Comparison of ENCODE assay signal across 8 mouse cellular contexts in the genomic region with DNA sequence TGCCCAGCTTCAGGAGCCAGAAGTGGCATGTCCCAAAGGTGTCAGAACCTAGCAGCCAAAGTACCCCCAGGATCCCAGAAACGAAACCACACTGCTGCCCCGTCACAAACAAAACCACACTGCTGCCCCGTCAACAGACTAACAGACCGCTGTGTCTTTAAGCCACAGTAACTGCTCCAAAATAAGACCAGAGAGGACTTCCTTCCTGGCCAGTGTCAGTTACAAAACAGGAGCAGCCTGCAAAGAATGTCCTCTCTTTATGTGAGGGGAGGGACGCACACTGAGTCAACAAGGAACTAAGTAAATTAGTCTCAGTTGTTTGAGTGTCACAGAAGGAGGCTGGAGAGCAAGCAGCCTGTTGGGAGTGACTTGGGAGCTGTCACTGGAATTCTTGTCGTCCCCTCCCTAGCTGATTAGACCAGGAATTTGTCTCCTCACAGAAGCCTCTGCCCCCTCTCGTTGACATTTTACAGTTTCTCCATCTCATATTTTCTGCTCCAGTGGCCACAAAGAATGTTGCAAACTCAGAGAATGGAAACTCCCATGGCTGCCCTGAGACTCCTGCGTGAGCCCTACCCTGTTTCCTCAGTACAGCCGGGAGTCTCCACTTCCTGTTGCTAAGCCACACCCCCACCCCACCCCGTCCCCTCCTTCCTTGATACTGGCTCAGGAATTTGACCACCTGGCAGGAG. TPM values are rescaled to one million over a fixed set of nuclear protein-coding genes. Genes with fewer than 3 reads are reported as not detected.
DNase-seq lines count a peak whose midpoint lies in the region; ATAC-seq and TF ChIP-seq lines count a peak whose summit lies in the region.

No protein-coding gene starts in this region.

- no peak for TF ChIP-seq POLR2A in CH12.LX (IDR thresholded peaks at IDR 0.05; ENCODE audit: low read depth, low read length)
- TF ChIP-seq POLR2A in bone marrow, adult 2 months (IDR thresholded peaks at IDR 0.05; ENCODE audit: borderline replicate concordance, control insufficient read depth, low read depth, low read length) = no peak

- dilution Hi-C loops in CH12.LX (cut with MboI; ENCODE audit: extremely low pct_ligation_motif_present, extremely low pct_unique_long_range_greater_than_20kb, low sequenced_read_pairs) = no loop called here

- peaks cover 5% of the 10 kb centered on the region for H3K9me3 ChIP-seq in CH12.LX (replicated peaks; ENCODE audit: low read length)
- no peaks in the 10 kb centered on the region for H3K9me3 ChIP-seq in heart, embryonic 10.5 days
- no peaks in the 10 kb centered on the region for H3K9me3 ChIP-seq in lung, postnatal 0 days (ENCODE audit: low read length)

- no peak overlapping the region for H3K27ac ChIP-seq in CH12.LX (ENCODE audit: insufficient read depth, low read depth)
- H3K27ac ChIP-seq in bone marrow, adult 2 months (ENCODE audit: control insufficient read depth, insufficient read depth, low read depth, low read length, poor library complexity) = peak overlapping the region; percentile 57
- H3K27ac ChIP-seq in heart, embryonic 10.5 days = peak overlapping the region; percentile 81
- H3K27ac ChIP-seq in lung, postnatal 0 days (ENCODE audit: low read length) = peak overlapping the region; percentile 88

- H3K36me3 ChIP-seq in CH12.LX (replicated peaks in 1 of 2; ENCODE audit: control insufficient read depth in 1 of 2, insufficient read depth in 1 of 2, low read length in 1 of 2) = no peaks in the 10 kb centered on the region
- no peaks in the 10 kb centered on the region; the same call in 1 of the 2 replicates for H3K36me3 ChIP-seq in heart, embryonic 10.5 days
- H3K36me3 ChIP-seq in lung, postnatal 0 days (ENCODE audit: insufficient read depth, low read length) = no peaks in the 10 kb centered on the region
- no peaks in the 10 kb centered on the region for H3K36me3 ChIP-seq in splenic B cell, adult 2 months (ENCODE audit: control insufficient read depth, insufficient read depth, low read length, poor library complexity, severe bottlenecking)

- no peak for TF ChIP-seq RAD21 in CH12.LX (IDR thresholded peaks at IDR 0.05; ENCODE audit: low read depth, low read length)

- no peak for DNase-seq in CH12.LX (ENCODE audit: extremely low read depth)
- DNase-seq in heart, embryonic 10.5 days (ENCODE audit: low spot score) = no peak
- peak; percentile 69 for DNase-seq in kidney, adult 9 months
- peak; percentile 95 for DNase-seq in lung, postnatal 0 days (ENCODE audit: low spot score)
- peak; percentile 3 for DNase-seq in splenic B cell, adult 2 months (ENCODE audit: low read depth, low spot score)
- no peak for DNase-seq in cerebellum, adult 18-20 months
- no peak for DNase-seq in left cerebral cortex, postnatal 25 days (ENCODE audit: low spot score in 2 of 2)

- TF ChIP-seq EP300 in CH12.LX (IDR thresholded peaks at IDR 0.05; ENCODE audit: low read length) = no peak
- TF ChIP-seq EP300 in lung, postnatal 0 days (IDR thresholded peaks at IDR 0.05) = peak; percentile 99

- peak overlapping the region; percentile 29 for H3K4me2 ChIP-seq in CH12.LX (ENCODE audit: insufficient read depth, low read depth, poor library complexity, severe bottlenecking)
- peak overlapping the region; percentile 36 for H3K4me2 ChIP-seq in lung, postnatal 0 days (replicated peaks; ENCODE audit: low read depth, low read length)

- WGBS in bone marrow, adult 2 months = under 1% methylated on average over 10 of the region's 10 CpGs
- WGBS in heart, embryonic 10.5 days = 9% methylated on average over 10 of the region's 10 CpGs
- WGBS in lung, postnatal 0 days = 8% methylated on average over 10 of the region's 10 CpGs

- in situ Hi-C loops in CH12.LX (cut with MboI; ENCODE audit: low pct_ligation_motif_present, low pct_unique_long_range_greater_than_20kb, low sequenced_read_pairs) = no loop called here

- peak; percentile 96 for ATAC-seq in lung, postnatal 0 days

- H3K4me3 ChIP-seq in CH12.LX (replicated peaks in 1 of 3; ENCODE audit: low read depth in 2 of 3, low read length in 2 of 3, poor library complexity in 1 of 3) = no peak overlapping the region
- H3K4me3 ChIP-seq in bone marrow, adult 2 months (replicated peaks; ENCODE audit: control insufficient read depth, low read depth, low read length) = no peak overlapping the region
- H3K4me3 ChIP-seq in heart, embryonic 10.5 days = peak overlapping the region; percentile 52
- no peak overlapping the region for H3K4me3 ChIP-seq in lung, postnatal 0 days (ENCODE audit: low read depth, low read length)

- H3K4me1 ChIP-seq in CH12.LX (ENCODE audit: control insufficient read depth in 1 of 2, insufficient read depth in 2 of 2) = peaks cover 0 to 11% of the 10 kb centered on the region in 2 experiments; a peak in 2 of 4 replicates
- peaks cover 3% of the 10 kb centered on the region; the same call in 1 of the 2 replicates for H3K4me1 ChIP-seq in bone marrow, adult 2 months (ENCODE audit: control insufficient read depth, insufficient read depth, low read length)
- peaks cover 21% of the 10 kb centered on the region for H3K4me1 ChIP-seq in heart, embryonic 10.5 days
- peaks cover 10% of the 10 kb centered on the region for H3K4me1 ChIP-seq in lung, postnatal 0 days (ENCODE audit: insufficient read depth, low read depth, low read length)

- peaks cover 17% of the 10 kb centered on the region for H3K27me3 ChIP-seq in CH12.LX (replicated peaks)
- H3K27me3 ChIP-seq in heart, embryonic 10.5 days (ENCODE audit: insufficient read depth, poor library complexity, severe bottlenecking) = peaks cover 8% of the 10 kb centered on the region; the same call in 1 of the 2 replicates
- no peaks in the 10 kb centered on the region for H3K27me3 ChIP-seq in lung, postnatal 0 days (replicated peaks; ENCODE audit: insufficient read depth, low read length)
- H3K27me3 ChIP-seq in splenic B cell, adult 2 months (ENCODE audit: control insufficient read depth, insufficient read depth, low read length, poor library complexity, severe bottlenecking) = no peaks in the 10 kb centered on the region

- no peaks in the 10 kb centered on the region for H3K79me2 ChIP-seq in CH12.LX (replicated peaks; ENCODE audit: control insufficient read depth, extremely low read depth, insufficient read depth, poor library complexity, severe bottlenecking)

- TF ChIP-seq CTCF in CH12.LX (conservative IDR thresholded peaks at IDR 0.05 in 1 of 2, IDR thresholded peaks at IDR 0.05 in 1 of 2; ENCODE audit: low read depth in 2 of 2, low read length in 2 of 2) = no peak
- TF ChIP-seq CTCF in bone marrow, adult 2 months (IDR thresholded peaks at IDR 0.05; ENCODE audit: control insufficient read depth, insufficient read depth, low read length) = no peak; the same call in 1 of the 2 replicates
- peak; percentile 32 for TF ChIP-seq CTCF in lung, postnatal 0 days (IDR thresholded peaks at IDR 0.05)

- intact Hi-C loops in left cerebral cortex, postnatal 25 days (cut with DNase I) = no loop called here

- no peak overlapping the region for H3K9ac ChIP-seq in CH12.LX (ENCODE audit: insufficient read depth, low read depth)
- H3K9ac ChIP-seq in lung, postnatal 0 days (replicated peaks; ENCODE audit: low read depth) = no peak overlapping the region

TF ChIP-seq in CH12.LX, 34 proteins besides CTCF, POLR2A, EP300 and RAD21:
- TF ChIP-seq CHD2 (IDR thresholded peaks at IDR 0.05; ENCODE audit: low read length) (no peak), ZKSCAN1 (IDR thresholded peaks at IDR 0.05; ENCODE audit: borderline replicate concordance, low read depth, low read length) (no peak), SIN3A (IDR thresholded peaks at IDR 0.05; ENCODE audit: low read length) (no peak), MEF2A (IDR thresholded peaks at IDR 0.05; ENCODE audit: borderline replicate concordance, low read depth, low read length) (no peak), TBP (conservative IDR thresholded peaks at IDR 0.05; ENCODE audit: low read depth, low read length) (no peak), NELFE (IDR thresholded peaks at IDR 0.05; ENCODE audit: low read depth, low read length) (no peak), MXI1 (IDR thresholded peaks at IDR 0.05; ENCODE audit: low read depth, low read length) (no peak), USF2 (conservative IDR thresholded peaks at IDR 0.05; ENCODE audit: low read depth, low read length) (no peak), IRF4 (IDR thresholded peaks at IDR 0.05; ENCODE audit: low read depth, low read length) (no peak), MAFK (IDR thresholded peaks at IDR 0.05; ENCODE audit: insufficient replicate concordance, low read length) (no peak), KAT2A (IDR thresholded peaks at IDR 0.05; ENCODE audit: insufficient replicate concordance, low read length) (no peak), GABPA (IDR thresholded peaks at IDR 0.05; ENCODE audit: insufficient replicate concordance, low read depth, low read length) (no peak), E2F4 (IDR thresholded peaks at IDR 0.05; ENCODE audit: insufficient replicate concordance, low read depth, low read length) (no peak)

RNA-seq across cellular contexts. Expression of a gene that starts 50.8 kb away (rescaled TPM):
- not detected in 2 replicates for total RNA-seq in CH12.LX (2012; rRNA removed)
- not detected in 2 replicates for total RNA-seq in CH12.LX (2014; rRNA removed)
- not detected in 2 replicates for polyA plus RNA-seq in CH12.LX (2012; ENCODE audit: insufficient read length, low read depth)
- 0.82 TPM in 1 of 2 replicates, not detected in the other for polyA plus RNA-seq in bone marrow, adult 2 months (2011; ENCODE audit: insufficient read depth, insufficient read length, low replicate concordance, missing spikeins)
- polyA plus RNA-seq in heart, embryonic 10.5 days (2016; fragmentation: Nextera tagmentation; extraction: Ambion mirVana) = 3.3 and 5.7 TPM in 2 replicates
- 83.6 and 122 TPM in 2 replicates for polyA plus RNA-seq in lung, postnatal 0 days (2015; fragmentation: Nextera tagmentation; extraction: Ambion mirVana)
- total RNA-seq in left cerebral cortex, postnatal 25 days (2021) = 1 to 10 TPM; 3.4 to 4.1 TPM

Comparison
In these comparisons a context has a peak if more than half of its experiments do, and no peak if none do; other contexts are left out.
1. DNase-seq: peak in kidney, adult 9 months (single experiment), lung, postnatal 0 days (single experiment) and splenic B cell, adult 2 months (single experiment); none in CH12.LX (single experiment), heart, embryonic 10.5 days (single experiment), cerebellum, adult 18-20 months (0 of 2) and left cerebral cortex, postnatal 25 days (0 of 2).
2. RNA of a gene that starts 50.8 kb away (polyA plus RNA-seq): 83.6 to 122 TPM in lung, postnatal 0 days; 3.3 to 5.7 TPM in heart, embryonic 10.5 days, 0.82 TPM in bone marrow, adult 2 months and not detected in CH12.LX; every median in the first group is over 10 times any median in the second.